Mouse (Mus musculus) cerebellum, adult 2 months (tissue): ENCODE measurements around the gene Tor1b.

Experiments used
- CTCF ChIP-seq: fragments of 200-500 bp; IDR thresholded peaks from 2 replicates; pipeline ENCODE4 v1.5.1; 2011; ENCODE audit warnings: low read depth, mild to moderate bottlenecking, control low read depth, low read length, moderate library complexity, borderline replicate concordance; ENCODE audit not compliant: insufficient read depth
- POLR2A ChIP-seq: fragments of 200-500 bp; IDR thresholded peaks from 2 replicates; pipeline ENCODE4 v1.6.1; 2011; ENCODE audit warnings: low read length, control low read depth, borderline replicate concordance; ENCODE audit not compliant: insufficient read depth

DNA sequence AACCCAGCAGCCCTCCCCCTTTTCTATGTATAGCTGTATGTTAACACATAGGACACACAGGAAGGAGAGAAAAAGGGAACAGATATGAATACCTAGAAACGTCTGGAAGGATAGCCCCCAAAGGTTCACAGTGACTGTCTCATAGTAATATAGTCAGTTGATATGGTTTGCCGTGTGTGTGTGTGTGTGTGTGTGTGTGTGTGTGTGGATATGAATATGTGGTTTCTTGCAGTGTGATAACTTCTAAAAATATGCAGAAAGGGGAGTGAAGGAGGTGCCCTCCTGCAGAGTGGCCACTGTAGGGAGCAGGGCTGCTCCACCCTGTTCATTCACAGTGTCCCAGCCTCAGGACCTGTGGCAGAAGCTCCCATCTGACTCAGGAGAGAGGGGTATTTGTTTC is 52.7 kb downstream of the Tor1b start:
- TF ChIP-seq POLR2A (no peak), CTCF (no peak)
